Mouse (Mus musculus) CH12.LX (cell line): ENCODE data around the gene Slc35c1. TPM values are rescaled to one million over a fixed set of nuclear protein-coding genes. Genes with fewer than 3 reads are reported as not detected.

Experiments used
- DNase-seq: peaks from one replicate; pipeline ENCODE4 v3.0.0-alpha.2; 2013; ENCODE audit errors: extremely low read depth
- H3K27ac ChIP-seq: 2 replicates; pipeline ENCODE4 v1.5.1; 2012; ENCODE audit warnings: low read depth, mild to moderate bottlenecking, control low read depth, moderate library complexity; ENCODE audit not compliant: insufficient read depth
- H3K27me3 ChIP-seq: replicated peaks from 2 replicates; pipeline ENCODE3; 2012; ENCODE audit warnings: inconsistent platforms
- H3K36me3 ChIP-seq, 2 experiments: replicated peaks in 1 of 2; 2 replicates each; pipeline versions ENCODE3 to v1.6.1; 2012; ENCODE audit warnings: inconsistent platforms in 1 of 2, low read length in 1 of 2, mild to moderate bottlenecking in 1 of 2, mixed read lengths in 1 of 2, moderate library complexity in 1 of 2; ENCODE audit not compliant: control insufficient read depth in 1 of 2, insufficient read depth in 1 of 2
- H3K4me1 ChIP-seq, 2 experiments: 2 replicates each; pipeline ENCODE4 v1.6.1; 2012; ENCODE audit warnings: inconsistent platforms in 1 of 2, moderate library complexity in 1 of 2; ENCODE audit not compliant: insufficient read depth in 2 of 2, control insufficient read depth in 1 of 2
- H3K4me2 ChIP-seq: 2 replicates; pipeline ENCODE4 v1.6.1; 2012; ENCODE audit warnings: low read depth, mild to moderate bottlenecking, control low read depth; ENCODE audit not compliant: poor library complexity, insufficient read depth, severe bottlenecking
- H3K4me3 ChIP-seq, 3 experiments: fragments of 150-350 bp in 1 of 3; sonication (generic) in 1 of 3; replicated peaks in 1 of 3; 2 replicates each; pipeline versions ENCODE3 to v1.5.1; 2011 to 2012; ENCODE audit warnings: low read depth in 2 of 3, low read length in 2 of 3, mild to moderate bottlenecking in 2 of 3, moderate library complexity in 2 of 3, control low read depth in 1 of 3, improper control_type of control experiment in 1 of 3, inconsistent platforms in 1 of 3, mixed read lengths in 1 of 3; ENCODE audit not compliant: poor library complexity in 1 of 3
- H3K79me2 ChIP-seq: replicated peaks from 2 replicates; pipeline ENCODE4 v1.6.1; 2012; ENCODE audit warnings: mild to moderate bottlenecking, moderate library complexity; ENCODE audit not compliant: control insufficient read depth, poor library complexity, insufficient read depth, severe bottlenecking; ENCODE audit errors: extremely low read depth
- H3K9ac ChIP-seq: 2 replicates; pipeline ENCODE4 v1.6.1; 2012; ENCODE audit warnings: low read depth, mild to moderate bottlenecking, control low read depth, moderate library complexity; ENCODE audit not compliant: insufficient read depth
- H3K9me3 ChIP-seq: replicated peaks from 2 replicates; pipeline ENCODE3; 2012; ENCODE audit warnings: low read length, inconsistent platforms, mixed read lengths
- CHD1 ChIP-seq: IDR thresholded peaks from 2 replicates; pipeline ENCODE4 v1.6.1; 2012; ENCODE audit warnings: low read depth, low read length, improper control_type of control experiment, inconsistent platforms
- CHD2 ChIP-seq: IDR thresholded peaks from 2 replicates; pipeline ENCODE4 v1.6.1; 2011; ENCODE audit warnings: low read length, improper control_type of control experiment
- CTCF ChIP-seq, 2 experiments: IDR thresholded peaks in 1 of 2; conservative IDR thresholded peaks in 1 of 2; 2 replicates each; pipeline ENCODE4 v1.5.1; 2011 to 2012; ENCODE audit warnings: low read depth in 2 of 2, low read length in 2 of 2, improper control_type of control experiment in 1 of 2, inconsistent platforms in 1 of 2, mild to moderate bottlenecking in 1 of 2, moderate library complexity in 1 of 2
- ELF1 ChIP-seq: IDR thresholded peaks from 2 replicates; pipeline ENCODE4 v1.6.1; 2014; ENCODE audit warnings: low read depth, mild to moderate bottlenecking, inconsistent platforms, low read length, improper control_type of control experiment
- GABPA ChIP-seq: IDR thresholded peaks from 2 replicates; pipeline ENCODE4 v1.6.1; 2012; ENCODE audit warnings: low read depth, low read length, improper control_type of control experiment, inconsistent platforms; ENCODE audit not compliant: insufficient replicate concordance
- JUN ChIP-seq: IDR thresholded peaks from 2 replicates; pipeline ENCODE4 v1.6.1; 2011; ENCODE audit warnings: low read depth, mild to moderate bottlenecking, low read length, improper control_type of control experiment, moderate library complexity; ENCODE audit not compliant: insufficient read depth
- MEF2A ChIP-seq: IDR thresholded peaks from 2 replicates; pipeline ENCODE4 v1.6.1; 2014; ENCODE audit warnings: low read depth, mild to moderate bottlenecking, inconsistent platforms, low read length, improper control_type of control experiment, borderline replicate concordance
- MXI1 ChIP-seq: IDR thresholded peaks from 2 replicates; pipeline ENCODE4 v1.6.1; 2011; ENCODE audit warnings: mild to moderate bottlenecking, low read depth, low read length, improper control_type of control experiment
- MYC ChIP-seq: IDR thresholded peaks from 2 replicates; pipeline ENCODE4 v1.6.1; 2011; ENCODE audit warnings: low read depth, mild to moderate bottlenecking, improper control_type of control experiment, low read length
- PAX5 ChIP-seq: IDR thresholded peaks from 2 replicates; pipeline ENCODE4 v1.6.1; 2012; ENCODE audit warnings: low read length, inconsistent platforms, mixed read lengths
- POLR2A ChIP-seq: IDR thresholded peaks from 2 replicates; pipeline ENCODE4 v1.6.1; 2011; ENCODE audit warnings: low read depth, mild to moderate bottlenecking, improper control_type of control experiment, low read length
- POLR2AphosphoS2 ChIP-seq: IDR thresholded peaks from 2 replicates; pipeline ENCODE4 v1.6.1; 2011; ENCODE audit warnings: low read depth, low read length, improper control_type of control experiment
- SIN3A ChIP-seq: IDR thresholded peaks from 2 replicates; pipeline ENCODE4 v1.6.1; 2012; ENCODE audit warnings: low read length, improper control_type of control experiment, inconsistent platforms
- SMC3 ChIP-seq: IDR thresholded peaks from 2 replicates; pipeline ENCODE4 v1.6.1; 2011; ENCODE audit warnings: low read depth, low read length, improper control_type of control experiment
- UBTF ChIP-seq: IDR thresholded peaks from 2 replicates; pipeline ENCODE4 v1.6.1; 2012; ENCODE audit warnings: low read depth, mild to moderate bottlenecking, inconsistent platforms, low read length, improper control_type of control experiment, moderate library complexity
- USF1 ChIP-seq: IDR thresholded peaks from 2 replicates; pipeline ENCODE4 v1.6.1; 2014; ENCODE audit warnings: low read depth, mild to moderate bottlenecking, inconsistent platforms, low read length, improper control_type of control experiment
- USF2 ChIP-seq: conservative IDR thresholded peaks from 2 replicates; pipeline ENCODE4 v1.6.1; 2011; ENCODE audit warnings: low read depth, low read length, improper control_type of control experiment
- ZC3H11A ChIP-seq: IDR thresholded peaks from 2 replicates; pipeline ENCODE4 v1.6.1; 2012; ENCODE audit warnings: low read depth, mild to moderate bottlenecking, inconsistent platforms, low read length, improper control_type of control experiment
- dilution Hi-C: fragments of 300-500 bp; cut with MboI; formaldehyde crosslinking; loops from 2 replicates; pipeline ENCODE4 v1.14.3; 2020; ENCODE audit warnings: low sequenced_read_pairs; ENCODE audit not compliant: extremely low pct_unique_long_range_greater_than_20kb, extremely low pct_ligation_motif_present
- in situ Hi-C: fragments of 300-500 bp; cut with MboI; formaldehyde crosslinking; loops from 3 replicates; pipeline ENCODE4 v1.14.3; 2019; ENCODE audit warnings: low sequenced_read_pairs, low pct_ligation_motif_present, low pct_unique_long_range_greater_than_20kb, mixed read lengths
- polyA plus RNA-seq: library from polyadenylated mRNA; unstranded; fragments of >175 nt; gene quantifications from 2 replicates; pipeline ENCODE4 v1.2.1, GENCODE M21; 2012; ENCODE audit warnings: low read depth; ENCODE audit not compliant: insufficient read length
- total RNA-seq, 2 experiments: library from RNA; depleted of rRNA; stranded (reverse); fragments of 300-350 nt in 1 of 2; fragments of >200 nt in 1 of 2; gene quantifications; 2 replicates each; pipeline ENCODE4 v1.2.3; 2012 to 2014

Slc35c1 gene
- total and polyA plus RNA-seq, 3 experiments = 4.1 to 22.7 (median 8.7) TPM

DNA sequence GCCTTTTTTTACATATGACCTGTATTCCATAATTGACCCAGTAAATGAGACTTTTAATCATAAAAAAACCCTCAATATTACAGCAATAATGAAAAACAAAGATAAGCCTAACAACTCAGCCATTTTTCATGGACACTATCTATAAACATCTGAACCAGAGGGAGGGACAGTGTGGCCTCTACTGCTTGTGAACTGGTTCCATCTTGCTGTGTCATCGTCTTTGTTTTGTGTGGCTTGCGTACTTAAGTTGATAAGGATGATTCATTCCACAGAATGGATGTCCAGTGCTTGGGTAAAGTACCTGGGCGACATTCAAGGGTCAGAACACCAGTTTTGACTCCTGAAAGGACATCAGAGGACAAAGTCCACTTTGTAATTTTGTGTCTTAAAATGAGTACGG lies 23.0 kb downstream of the Slc35c1 start:
- dilution Hi-C loops (no loop called here), in situ Hi-C loops (no loop called here)
- TF ChIP-seq CTCF (conservative IDR thresholded peaks at IDR 0.05 in 1 of 2, IDR thresholded peaks at IDR 0.05 in 1 of 2; ENCODE audit: low read depth in 2 of 2, low read length in 2 of 2) (no peak), SMC3 (no peak), SIN3A (no peak), ELF1 (no peak), POLR2AphosphoS2 (no peak), MXI1 (no peak), USF1 (no peak)
- Histone ChIP-seq H3K9me3 (peaks cover 6% of the 10 kb centered on the region), H3K36me3 (no peaks in the 10 kb centered on the region), H3K9ac (no peak overlapping the region), H3K4me2 (peak overlapping the region; percentile 33; the same call in 1 of the 2 replicates), H3K27me3 (peaks cover 20% of the 10 kb centered on the region), H3K4me3 (no peak overlapping the region), H3K27ac (no peak overlapping the region), H3K79me2 (peaks cover 7% of the 10 kb centered on the region), H3K4me1 (peaks cover 2 to 15% of the 10 kb centered on the region in 2 experiments; a peak in 2 of 4 replicates)
- DNase-seq = no peak

DNA sequence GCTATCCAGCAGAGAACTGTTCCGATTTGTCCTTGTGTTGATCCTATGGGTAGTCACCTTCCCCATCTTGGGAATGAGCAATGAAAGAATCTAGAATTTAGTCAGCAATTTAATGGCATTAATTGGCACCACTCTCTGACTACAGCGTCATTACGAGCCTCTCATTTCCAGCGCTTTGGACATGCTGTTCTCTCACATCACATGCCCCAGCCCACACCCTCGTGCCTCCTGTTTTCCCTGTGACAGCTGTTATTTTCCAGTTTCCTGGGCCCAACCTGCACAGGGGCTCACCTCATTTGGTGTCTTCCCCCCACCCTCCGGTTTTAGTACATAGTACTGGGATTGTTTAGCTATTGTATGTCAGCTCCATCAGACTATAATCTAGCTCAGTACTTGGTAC lies 25.3 kb downstream of the Slc35c1 start:
- Histone ChIP-seq H3K79me2 (peaks cover 27% of the 10 kb centered on the region), H3K27me3 (peaks cover 9% of the 10 kb centered on the region), H3K4me3 (no peak overlapping the region), H3K27ac (no peak overlapping the region), H3K9me3 (peaks cover 6% of the 10 kb centered on the region), H3K4me2 (no peak overlapping the region), H3K9ac (no peak overlapping the region), H3K4me1 (peaks cover 11 to 35% of the 10 kb centered on the region in 2 experiments), H3K36me3 (peaks cover 0 to 21% of the 10 kb centered on the region in 2 experiments)
- DNase-seq = no peak
- in situ Hi-C loops = no loop called here
- TF ChIP-seq ZC3H11A (no peak), MYC (no peak), MEF2A (no peak), CTCF (conservative IDR thresholded peaks at IDR 0.05 in 1 of 2, IDR thresholded peaks at IDR 0.05 in 1 of 2; ENCODE audit: low read depth in 2 of 2, low read length in 2 of 2) (no peak), POLR2A (no peak), GABPA (no peak), PAX5 (no peak), USF2 (no peak), UBTF (no peak), JUN (no peak), CHD2 (no peak), ELF1 (no peak), CHD1 (no peak)
- dilution Hi-C loops = no loop called here
